Mouse (Mus musculus): ENCODE results near the gene Nme9. TPM values are rescaled to one million over a fixed set of nuclear protein-coding genes. Genes with fewer than 3 reads are reported as not detected.

Gene Nme9
- polyA plus RNA-seq, 1 experiment from 2014 or later: not detected

DNA sequence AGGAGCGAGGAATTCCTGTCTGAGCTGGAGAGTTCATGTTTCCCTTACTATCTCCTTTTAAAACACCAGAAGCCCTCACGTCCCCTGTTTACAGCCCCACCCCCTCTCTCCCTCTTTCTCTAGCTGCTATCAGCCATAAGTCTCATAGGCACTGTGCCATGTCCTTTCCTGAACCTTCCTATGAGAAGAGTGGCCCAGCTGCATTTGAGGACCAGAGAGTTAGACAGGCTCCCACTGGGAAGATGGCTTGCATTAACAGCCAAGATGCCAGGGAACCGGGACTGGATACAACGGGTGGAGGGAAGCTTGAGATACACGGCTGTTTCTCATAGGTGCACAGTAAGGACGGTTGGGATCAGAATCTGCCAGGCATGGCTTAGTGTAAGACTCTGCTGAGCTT, 13.6 kb downstream of the Nme9 start:
- no peaks in the 10 kb centered on the region for H3K36me3 ChIP-seq
- ATAC-seq (ENCODE audit: insufficient number of reproducible peaks, low FRiP score, low TSS enrichment, low read depth): no peak
- H3K9me3 ChIP-seq: no peaks in the 10 kb centered on the region
- H3K27me3 ChIP-seq: no peaks in the 10 kb centered on the region
- H3K4me1 ChIP-seq: 0 out of 2 replicates have a peak, but pooled peaks cover 4% of the 10 kb centered on the region
- WGBS: 64% methylated on average over 6 of the region's 6 CpGs
- H3K4me2 ChIP-seq: no peak overlapping the region
- no peak overlapping the region for H3K9ac ChIP-seq
- no peak overlapping the region for H3K4me3 ChIP-seq
- H3K27ac ChIP-seq: no peak overlapping the region

DNA sequence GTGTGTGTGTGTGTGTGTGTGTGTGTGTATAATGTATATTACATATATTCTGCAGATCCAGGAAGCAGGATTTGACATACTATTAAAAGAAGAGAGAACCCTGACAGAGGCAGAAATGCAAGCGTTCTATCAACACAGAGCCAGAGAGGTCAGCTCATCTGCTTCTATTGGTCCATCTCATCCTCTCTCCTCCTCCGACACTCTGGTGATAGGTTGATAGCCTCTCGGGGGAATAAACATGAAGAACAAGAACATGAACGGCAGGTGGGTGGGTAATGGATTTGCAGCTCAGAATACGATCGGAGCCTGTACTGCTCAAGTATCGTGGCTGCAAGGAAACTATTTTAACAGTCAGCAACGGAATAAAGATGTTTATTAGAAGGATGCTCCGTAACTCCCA, 17.3 kb downstream of the Nme9 start:
- Histone ChIP-seq H3K27me3 (no peaks in the 10 kb centered on the region), H3K9me3 (no peaks in the 10 kb centered on the region)

DNA sequence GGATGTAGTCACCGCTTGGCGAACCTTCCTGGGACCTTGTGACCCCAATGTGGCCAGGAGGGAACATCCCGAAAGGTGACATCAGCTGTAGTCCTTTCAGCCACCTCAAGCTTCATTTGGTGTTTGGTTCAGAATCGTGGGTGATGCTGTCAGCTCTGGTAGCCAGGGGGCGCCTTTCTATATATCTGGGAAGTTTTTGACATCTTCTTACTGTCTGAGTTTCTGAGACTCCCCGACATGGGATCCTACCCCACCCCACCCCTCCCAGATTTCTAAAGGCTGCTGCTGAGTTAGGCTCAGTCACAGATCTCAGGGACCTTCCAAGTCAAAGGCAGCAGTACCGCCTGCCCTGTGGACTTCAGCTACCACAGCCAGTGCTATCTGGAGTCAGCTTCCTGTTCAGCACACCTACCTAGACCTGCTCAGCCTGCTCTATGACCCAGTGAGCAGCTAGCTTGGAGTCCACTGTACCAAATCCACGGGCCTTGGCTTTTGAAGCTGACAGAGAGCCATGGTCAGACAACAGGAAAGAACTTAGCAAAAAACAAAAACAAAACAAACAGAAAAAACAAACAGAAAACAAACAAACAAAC, 18.5 kb downstream of the Nme9 start:
- H3K4me3 ChIP-seq: no peak overlapping the region
- ATAC-seq (ENCODE audit: insufficient number of reproducible peaks, low FRiP score, low TSS enrichment, low read depth): no peak
- WGBS: 59% methylated on average over 8 of the region's 8 CpGs

More for the DNA sequence above, 17.3 kb downstream of the Nme9 start:
- ATAC-seq (ENCODE audit: insufficient number of reproducible peaks, low FRiP score, low TSS enrichment, low read depth): no peak
- 72% methylated on average over 9 of the region's 9 CpGs for WGBS
- no peak overlapping the region for H3K9ac ChIP-seq
- no peaks in the 10 kb centered on the region for H3K36me3 ChIP-seq
- H3K4me1 ChIP-seq: no peaks in the 10 kb centered on the region
- H3K27ac ChIP-seq: no peak overlapping the region
- H3K4me3 ChIP-seq: no peak overlapping the region
- H3K4me2 ChIP-seq: no peak overlapping the region

DNA sequence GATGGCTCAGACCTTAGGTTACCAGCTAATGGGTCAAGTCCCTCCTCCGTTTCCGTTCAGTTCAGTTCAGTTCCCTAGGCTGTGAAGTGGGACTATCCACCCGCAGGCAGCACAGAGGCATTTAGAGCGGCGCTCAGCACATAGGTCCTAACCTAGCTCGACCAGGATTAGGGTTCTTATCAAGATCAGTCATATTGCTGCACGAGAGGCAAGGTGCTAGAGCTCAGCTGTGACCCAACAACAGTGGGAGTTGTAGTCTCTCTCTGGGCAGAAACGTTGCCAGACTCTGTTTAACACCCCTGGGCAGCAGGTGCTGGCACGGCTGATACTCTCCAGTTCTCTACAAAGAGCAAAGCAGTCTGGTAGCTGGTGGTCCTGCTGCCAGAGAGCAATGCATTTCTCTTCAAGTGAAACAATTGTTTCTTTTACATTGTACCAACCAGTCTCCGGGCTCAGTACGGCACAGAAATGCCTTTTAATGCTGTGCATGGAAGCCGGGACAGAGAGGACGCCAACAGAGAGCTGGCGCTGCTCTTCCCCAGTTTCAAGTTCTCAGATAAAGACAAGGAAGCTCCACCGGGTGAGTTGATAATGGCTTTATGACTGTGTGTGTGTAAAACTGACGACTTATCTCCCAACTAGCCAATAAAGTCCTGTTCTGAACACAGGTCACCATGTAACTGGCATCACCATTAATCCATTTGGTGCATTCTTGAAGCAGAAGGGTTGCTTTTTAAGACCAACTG, 19.2 kb downstream of the Nme9 start:
- Histone ChIP-seq H3K4me1 (no peaks in the 10 kb centered on the region), H3K4me2 (no peak overlapping the region), H3K27me3 (no peaks in the 10 kb centered on the region), H3K9me3 (no peaks in the 10 kb centered on the region), H3K9ac (no peak overlapping the region), H3K27ac (no peak overlapping the region), H3K4me3 (no peak overlapping the region), H3K36me3 (peaks cover 6% of the 10 kb centered on the region; the same call in 1 of the 2 replicates)
- ATAC-seq (ENCODE audit: insufficient number of reproducible peaks, low FRiP score, low TSS enrichment, low read depth): no peak
- 60% methylated on average over 16 of the region's 16 CpGs for WGBS

More for the DNA sequence above, 18.5 kb downstream of the Nme9 start:
- no peaks in the 10 kb centered on the region for H3K36me3 ChIP-seq
- H3K27me3 ChIP-seq: no peaks in the 10 kb centered on the region
- H3K9ac ChIP-seq: no peak overlapping the region
- H3K4me2 ChIP-seq: no peak overlapping the region
- no peaks in the 10 kb centered on the region for H3K4me1 ChIP-seq
- no peak overlapping the region for H3K27ac ChIP-seq
- H3K9me3 ChIP-seq: no peaks in the 10 kb centered on the region

DNA sequence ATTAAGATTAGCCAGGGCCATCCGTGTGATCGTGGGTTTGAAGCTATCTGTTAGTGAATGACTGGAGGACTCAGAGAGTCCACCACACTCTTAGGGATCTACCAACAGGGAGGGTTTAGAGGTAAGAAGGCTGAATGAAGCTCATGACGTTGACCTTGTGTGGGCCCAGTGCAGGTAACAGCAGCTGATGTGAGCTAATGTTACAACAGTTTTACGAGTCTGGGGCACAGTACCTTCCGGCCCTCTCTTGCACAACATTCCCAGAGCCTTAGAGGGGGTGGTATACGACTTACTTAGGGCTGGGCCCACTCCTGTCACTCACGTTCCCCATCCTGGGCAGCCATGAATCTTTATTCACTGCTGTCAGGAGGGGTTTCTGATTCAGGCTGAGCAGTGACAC, 20.1 kb downstream of the Nme9 start:
- Histone ChIP-seq H3K9me3 (no peaks in the 10 kb centered on the region), H3K27me3 (no peaks in the 10 kb centered on the region), H3K36me3 (peaks cover 14% of the 10 kb centered on the region; the same call in 1 of the 2 replicates), H3K27ac (no peak overlapping the region), H3K9ac (no peak overlapping the region), H3K4me2 (no peak overlapping the region), H3K4me1 (no peaks in the 10 kb centered on the region), H3K4me3 (no peak overlapping the region)
- WGBS: 45% methylated on average over 7 of the region's 7 CpGs
- no peak for ATAC-seq (ENCODE audit: insufficient number of reproducible peaks, low FRiP score, low TSS enrichment, low read depth)

DNA sequence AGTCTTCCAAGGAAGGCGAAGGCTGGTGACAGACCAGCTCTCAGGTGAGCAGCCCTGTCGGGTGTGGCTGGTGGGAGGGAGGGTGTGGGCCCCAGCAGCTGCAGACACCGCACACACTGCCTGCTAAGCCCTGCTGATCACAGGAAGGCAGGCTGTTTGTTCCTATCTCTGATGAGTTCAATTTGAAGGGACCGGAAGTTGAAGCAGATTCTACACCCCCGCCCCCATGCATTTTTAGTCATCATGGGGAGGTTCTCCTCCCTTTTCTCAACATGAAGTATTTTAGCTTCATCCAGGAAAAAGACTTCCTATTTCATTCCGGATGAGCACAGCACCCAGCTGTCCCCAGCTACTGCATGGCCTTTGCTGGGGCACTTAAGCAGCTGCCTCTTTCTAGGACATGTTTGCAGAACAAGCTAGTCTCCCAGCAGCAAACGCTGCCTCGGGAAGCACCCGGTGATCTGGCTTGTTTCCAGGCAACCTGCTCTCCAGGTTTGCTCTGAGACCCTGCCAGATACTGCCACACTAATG, 28.0 kb downstream of the Nme9 start:
- peaks cover 29% of the 10 kb centered on the region for H3K36me3 ChIP-seq
- no peaks in the 10 kb centered on the region for H3K27me3 ChIP-seq
- no peak overlapping the region for H3K4me3 ChIP-seq
- H3K9ac ChIP-seq: no peak overlapping the region
- no peaks in the 10 kb centered on the region for H3K4me1 ChIP-seq
- no peak overlapping the region for H3K27ac ChIP-seq
- WGBS: 57% methylated on average over 9 of the region's 9 CpGs
- H3K9me3 ChIP-seq: no peaks in the 10 kb centered on the region
- no peak for ATAC-seq (ENCODE audit: insufficient number of reproducible peaks, low FRiP score, low TSS enrichment, low read depth)
- H3K4me2 ChIP-seq: no peak overlapping the region

DNA sequence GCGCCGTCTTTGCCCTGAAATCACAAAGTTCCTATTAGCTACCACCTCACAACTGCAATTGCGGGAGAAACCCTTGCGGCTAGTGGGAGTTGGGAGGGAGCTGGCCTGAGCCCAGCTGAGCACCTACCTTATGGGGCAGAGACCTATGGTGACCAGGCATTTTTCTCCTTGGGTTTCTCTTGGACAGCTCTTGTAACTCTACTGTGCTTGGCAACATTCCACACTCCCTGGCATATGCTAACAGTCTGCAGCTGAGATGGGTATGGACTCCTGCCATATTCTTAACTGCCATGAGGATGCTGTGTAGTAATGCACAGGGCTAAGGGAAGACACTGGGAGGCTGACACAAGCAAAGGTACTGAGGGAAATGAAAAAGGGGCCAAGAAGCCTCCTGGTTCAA, 29.5 kb downstream of the Nme9 start:
- 82% methylated on average over 4 of the region's 4 CpGs for WGBS
- H3K27ac ChIP-seq: no peak overlapping the region
- H3K27me3 ChIP-seq: no peaks in the 10 kb centered on the region
- H3K4me3 ChIP-seq: no peak overlapping the region
- H3K4me2 ChIP-seq: no peak overlapping the region
- no peaks in the 10 kb centered on the region for H3K4me1 ChIP-seq
- H3K9ac ChIP-seq: no peak overlapping the region
- H3K36me3 ChIP-seq: peaks cover 24% of the 10 kb centered on the region
- no peak for ATAC-seq (ENCODE audit: insufficient number of reproducible peaks, low FRiP score, low TSS enrichment, low read depth)
- no peaks in the 10 kb centered on the region for H3K9me3 ChIP-seq

DNA sequence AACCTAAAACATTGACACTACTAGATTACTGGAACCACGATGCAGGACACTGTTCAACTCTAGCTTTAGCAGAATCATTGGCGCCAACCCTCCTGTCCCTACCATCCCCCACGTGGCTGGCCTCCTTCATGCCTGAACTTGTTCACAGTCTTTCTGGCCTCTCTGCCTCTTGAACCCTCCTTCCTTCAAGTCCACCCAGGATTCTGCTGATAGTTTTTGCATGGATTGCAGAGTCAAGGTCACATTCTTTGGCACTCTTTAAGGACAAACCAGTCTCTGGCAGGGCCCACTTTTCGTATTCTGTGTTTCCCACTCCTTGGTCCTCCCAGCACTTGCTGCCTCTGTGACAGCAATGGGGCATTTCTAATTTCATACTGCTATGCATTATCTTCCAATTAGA, 31.9 kb downstream of the Nme9 start:
- Histone ChIP-seq H3K27me3 (no peaks in the 10 kb centered on the region), H3K4me3 (no peak overlapping the region), H3K9me3 (no peaks in the 10 kb centered on the region), H3K36me3 (peaks cover 38% of the 10 kb centered on the region), H3K4me1 (no peaks in the 10 kb centered on the region), H3K4me2 (no peak overlapping the region), H3K9ac (no peak overlapping the region), H3K27ac (no peak overlapping the region)
- 83% methylated on average over 4 of the region's 4 CpGs for WGBS
- ATAC-seq (ENCODE audit: insufficient number of reproducible peaks, low FRiP score, low TSS enrichment, low read depth): no peak

DNA sequence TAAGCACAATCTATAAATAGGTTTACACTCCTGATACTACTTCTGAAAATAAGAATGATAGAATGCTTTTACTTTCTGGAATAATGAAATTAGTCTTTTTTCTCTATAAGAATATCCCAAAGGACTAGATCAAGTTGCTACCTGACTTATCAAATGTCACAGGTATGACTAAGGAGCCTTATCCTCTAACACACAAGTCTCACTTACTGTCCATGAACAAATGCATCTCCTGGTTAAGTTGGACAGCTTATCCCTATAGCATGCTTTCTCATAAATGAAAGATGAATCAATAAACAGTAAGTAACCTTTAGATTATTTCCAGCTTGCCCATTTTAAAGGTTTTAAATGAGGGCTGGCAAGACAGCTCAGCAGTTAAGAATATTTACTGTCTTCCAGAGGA, 33.4 kb downstream of the Nme9 start:
- H3K4me1 ChIP-seq: no peaks in the 10 kb centered on the region
- H3K36me3 ChIP-seq: peaks cover 41% of the 10 kb centered on the region
- no peak for ATAC-seq (ENCODE audit: insufficient number of reproducible peaks, low FRiP score, low TSS enrichment, low read depth)
- H3K4me2 ChIP-seq: no peak overlapping the region
- no peaks in the 10 kb centered on the region for H3K27me3 ChIP-seq
- no peak overlapping the region for H3K4me3 ChIP-seq
- H3K9ac ChIP-seq: no peak overlapping the region
- H3K9me3 ChIP-seq: no peaks in the 10 kb centered on the region
- no peak overlapping the region for H3K27ac ChIP-seq

DNA sequence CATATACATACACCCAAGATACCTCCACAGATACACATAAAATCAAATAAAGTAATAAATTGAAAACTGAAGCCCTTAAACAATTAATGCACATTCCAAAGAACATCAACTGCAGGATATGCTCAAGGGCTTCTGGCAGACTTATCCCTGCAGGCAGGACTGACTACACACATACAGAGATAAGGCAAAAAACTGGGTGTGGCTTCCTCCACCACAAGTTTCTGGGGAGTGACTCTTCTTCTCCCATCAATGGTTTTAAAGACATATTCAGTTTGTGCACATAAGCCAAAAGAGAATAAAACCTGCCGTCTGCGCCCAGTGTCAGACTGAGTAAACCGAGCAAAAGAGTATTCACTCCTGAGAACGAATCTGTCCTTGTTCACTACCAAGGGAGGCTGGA, 33.9 kb downstream of the Nme9 start:
- no peak overlapping the region for H3K27ac ChIP-seq
- H3K4me3 ChIP-seq: no peak overlapping the region
- no peak for ATAC-seq (ENCODE audit: insufficient number of reproducible peaks, low FRiP score, low TSS enrichment, low read depth)
- H3K36me3 ChIP-seq: peaks cover 43% of the 10 kb centered on the region
- H3K4me2 ChIP-seq: no peak overlapping the region
- H3K9me3 ChIP-seq: no peaks in the 10 kb centered on the region
- 94% methylated on average over 4 of the region's 4 CpGs for WGBS
- no peaks in the 10 kb centered on the region for H3K27me3 ChIP-seq
- no peak overlapping the region for H3K9ac ChIP-seq
- H3K4me1 ChIP-seq: no peaks in the 10 kb centered on the region

DNA sequence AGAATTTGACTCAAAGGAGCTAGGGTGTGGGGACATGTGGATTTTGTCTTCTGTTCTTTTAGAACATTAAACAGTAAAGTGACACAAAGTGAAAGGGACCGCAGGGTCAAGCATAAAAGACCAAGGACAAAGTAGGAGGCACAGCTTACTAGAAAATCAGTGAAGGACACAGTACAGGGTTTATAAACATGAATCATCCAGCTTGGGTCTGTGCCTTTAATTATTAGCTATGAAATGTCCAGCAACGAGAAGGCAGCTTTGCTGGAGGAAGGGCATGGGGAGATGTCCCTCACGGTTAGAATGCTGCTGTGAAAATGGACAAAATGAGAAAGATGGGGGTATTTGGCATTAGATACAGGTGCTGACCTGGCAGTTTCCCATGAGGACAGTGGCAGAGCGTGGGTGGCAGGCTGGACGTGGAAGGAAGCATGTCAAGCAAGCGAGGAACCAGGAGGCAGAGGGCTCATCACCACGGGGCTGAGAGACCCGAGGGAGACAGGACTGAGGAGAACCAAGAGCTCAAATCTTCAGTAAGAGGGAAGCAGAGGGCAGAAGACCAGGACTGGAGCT, 35.9 kb downstream of the Nme9 start:
- Histone ChIP-seq H3K36me3 (peaks cover 48% of the 10 kb centered on the region), H3K9ac (no peak overlapping the region), H3K4me2 (no peak overlapping the region), H3K27ac (no peak overlapping the region), H3K4me1 (no peaks in the 10 kb centered on the region), H3K27me3 (no peaks in the 10 kb centered on the region), H3K4me3 (no peak overlapping the region), H3K9me3 (no peaks in the 10 kb centered on the region)
- ATAC-seq (ENCODE audit: insufficient number of reproducible peaks, low FRiP score, low TSS enrichment, low read depth): no peak
- WGBS: 88% methylated on average over 8 of the region's 8 CpGs

DNA sequence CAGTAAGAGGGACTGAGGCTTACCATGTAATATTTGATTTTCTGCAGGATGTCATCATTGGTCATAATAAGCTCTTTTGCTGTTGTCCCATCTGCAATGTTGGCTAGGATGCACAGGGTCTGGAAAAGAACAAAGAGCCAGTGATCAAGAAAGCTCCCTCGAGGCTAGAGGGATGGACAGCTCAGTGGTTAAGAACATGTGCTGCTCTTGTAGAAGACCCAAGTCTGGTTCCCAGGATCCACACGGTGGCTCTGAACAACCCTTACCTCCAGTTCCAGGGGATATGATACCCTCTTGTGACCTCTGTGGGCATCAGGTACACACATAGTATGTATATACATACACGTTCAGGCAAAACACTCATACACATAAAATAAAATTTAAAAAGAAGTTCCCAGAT, 36.6 kb downstream of the Nme9 start:
- peaks cover 49% of the 10 kb centered on the region for H3K36me3 ChIP-seq
- no peaks in the 10 kb centered on the region for H3K9me3 ChIP-seq
- no peak overlapping the region for H3K4me3 ChIP-seq
- no peak for ATAC-seq (ENCODE audit: insufficient number of reproducible peaks, low FRiP score, low TSS enrichment, low read depth)
- H3K4me2 ChIP-seq: no peak overlapping the region
- no peaks in the 10 kb centered on the region for H3K27me3 ChIP-seq
- WGBS: 85% methylated on average over 3 of the region's 3 CpGs
- no peak overlapping the region for H3K9ac ChIP-seq
- no peak overlapping the region for H3K27ac ChIP-seq
- H3K4me1 ChIP-seq: no peaks in the 10 kb centered on the region
